Mouse (Mus musculus) left cerebral cortex, postnatal 10 days (tissue): Measurements from ENCODE around the gene Perp. TPM values are rescaled to one million over a fixed set of nuclear protein-coding genes. Genes with fewer than 3 reads are reported as not detected.

Source experiments
- total RNA-seq, 2 experiments: library from RNA; stranded (reverse); gene quantifications; 2 replicates each; pipeline ENCODE4 v1.2.3; 2021

Perp gene
- total RNA-seq, 2 experiments from 2014 or later = 4.7 to 5.1 TPM

Other genes with a start within 250 kb of the Perp start
- 10 to 100 TPM; 89.4 to 94.9 TPM for gene Arfgef3, start 101.1 kb upstream of the Perp start, total RNA-seq
- gene Gm4922, start 58.2 kb upstream of the Perp start, total RNA-seq = not detected
- 1 to 10 TPM; 4.8 to 5.8 TPM for gene Tnfaip3, start 170.6 kb downstream of the Perp start, total RNA-seq